Mouse (Mus musculus) liver, embryonic 11.5 days (tissue): Measurements from ENCODE around the gene Rex1bd. TPM values are rescaled to one million over a fixed set of nuclear protein-coding genes. Genes with fewer than 3 reads are reported as not detected.

ENCODE experiments used
- ATAC-seq: fragments of 200-750 bp; cut with Nextera tagmentation; replicated peaks from 2 replicates; pipeline ENCODE4 v1.8.0; 2017; ENCODE audit warnings: moderate number of reproducible peaks, mild to moderate bottlenecking, moderate TSS enrichment, moderate library complexity; ENCODE audit not compliant: low FRiP score
- DNase-seq: peaks from one replicate; pipeline ENCODE4 v3.0.0-alpha.2; 2017; ENCODE audit warnings: low spot score
- H3K27ac ChIP-seq: fragments of 300-500 bp; sonication (generic); 2 replicates; pipeline ENCODE4 v1.5.1; 2014; ENCODE audit warnings: mild to moderate bottlenecking, low read depth, low read length, control low read depth
- H3K27me3 ChIP-seq: fragments of 300-500 bp; sonication (generic); replicated peaks from 2 replicates; pipeline ENCODE4 v1.6.1; 2014; ENCODE audit warnings: low read length, mixed read lengths; ENCODE audit not compliant: control insufficient read depth, insufficient read depth
- H3K36me3 ChIP-seq: fragments of 300-500 bp; sonication (generic); 2 replicates; pipeline ENCODE4 v1.6.1; 2014; ENCODE audit warnings: mild to moderate bottlenecking, low read length, moderate library complexity, mixed read lengths; ENCODE audit not compliant: control insufficient read depth, insufficient read depth
- H3K4me1 ChIP-seq: fragments of 300-500 bp; sonication (generic); replicated peaks from 2 replicates; pipeline ENCODE4 v1.6.1; 2014; ENCODE audit warnings: low read length, mixed read lengths; ENCODE audit not compliant: control insufficient read depth, insufficient read depth
- H3K4me2 ChIP-seq: fragments of 300-500 bp; sonication (generic); 2 replicates; pipeline ENCODE4 v1.6.1; 2014; ENCODE audit warnings: mild to moderate bottlenecking, control low read depth, moderate library complexity
- H3K4me3 ChIP-seq: fragments of 300-500 bp; sonication (generic); 2 replicates; pipeline ENCODE4 v1.5.1; 2014; ENCODE audit warnings: low read depth, low read length, control low read depth
- H3K9ac ChIP-seq: fragments of 300-500 bp; sonication (generic); 2 replicates; pipeline ENCODE4 v1.6.1; 2014; ENCODE audit warnings: low read depth, low read length, control low read depth
- H3K9me3 ChIP-seq: fragments of 300-500 bp; sonication (generic); 2 replicates; pipeline ENCODE4 v1.6.1; 2016; ENCODE audit warnings: low read length, inconsistent platforms, mixed read lengths; ENCODE audit not compliant: control insufficient read depth
- WGBS: fragments of 180-500 bp; shearing (Covaris S2); extraction: QIAGEN DNeasy Blood & Tissue Kit; methylation state at CpG from one replicate; pipeline ENCODE4 v1.1.7; 2014; 5-methylcytosine and 5-hydroxymethylcytosine counted together
- polyA plus RNA-seq: library from polyadenylated mRNA; unstranded; fragments of >200 nt; fragmentation: Nextera tagmentation; extraction: Ambion mirVana; gene quantifications from 2 replicates; pipeline ENCODE4 v1.2.1, GENCODE M21; 2014

Rex1bd gene
- polyA plus RNA-seq, 1 experiment from 2014 or later, result 120 TPM

GRCm38 (mm10) chr8:70510228-70510915, 3.8 kb upstream of the Rex1bd start, which contains the start of gene Uba52:
Uba52 (minus strand) TSS chr8:70510801.
- Histone ChIP-seq H3K36me3 (peaks cover 35% of the 10 kb centered on the region), H3K9me3 (no peaks in the 10 kb centered on the region), H3K4me3 (peak within 1 kb of the TSS; percentile 99), H3K4me2 (peak within 1 kb of the TSS; percentile 85), H3K27me3 (no peaks in the 10 kb centered on the region), H3K9ac (peak within 1 kb of the TSS; percentile 100), H3K27ac (peak within 1 kb of the TSS; percentile 97), H3K4me1 (peaks cover 27% of the 10 kb centered on the region)
- ATAC-seq (peak; percentile 73), DNase-seq (peak; percentile 95)
- WGBS, result 1% methylated on average over 74 of the region's 74 CpGs

GRCm38 (mm10) chr8:70509281-70509952, 2.9 kb upstream of the Rex1bd start:
- peak overlapping the region; percentile 97 for H3K27ac ChIP-seq
- peaks cover 27% of the 10 kb centered on the region for H3K4me1 ChIP-seq
- H3K9me3 ChIP-seq, result no peaks in the 10 kb centered on the region
- H3K4me3 ChIP-seq, result peak overlapping the region; percentile 99
- DNase-seq (peak; percentile 39), ATAC-seq (no peak)
- H3K27me3 ChIP-seq, result no peaks in the 10 kb centered on the region
- peak overlapping the region; percentile 85 for H3K4me2 ChIP-seq
- peak overlapping the region; percentile 100 for H3K9ac ChIP-seq
- WGBS, result 4% methylated on average over 25 of the region's 25 CpGs
- H3K36me3 ChIP-seq, result peaks cover 32% of the 10 kb centered on the region

- Histone ChIP-seq H3K4me2 (peak overlapping the region; percentile 77), H3K27me3 (peaks cover 16% of the 10 kb centered on the region), H3K9ac (0 out of 2 replicates have a peak overlapping the region, but pooled peaks have one; percentile 91), H3K27ac (peak overlapping the region; percentile 95), H3K9me3 (no peaks in the 10 kb centered on the region), H3K36me3 (peaks cover 22% of the 10 kb centered on the region), H3K4me1 (peaks cover 35% of the 10 kb centered on the region), H3K4me3 (peak overlapping the region; percentile 73)
- no peak for ATAC-seq
- 56% methylated on average over 5 of the region's 5 CpGs for WGBS
- no peak for DNase-seq
Observed at GRCm38 (mm10) chr8:70507027-70507393, 458 bp upstream of the Rex1bd start.

GRCm38 (mm10) chr8:70505698-70506327, 739 bp downstream of the Rex1bd start:
- Histone ChIP-seq H3K36me3 (peaks cover 20% of the 10 kb centered on the region), H3K9me3 (no peaks in the 10 kb centered on the region), H3K4me1 (peaks cover 39% of the 10 kb centered on the region), H3K27ac (peak overlapping the region; percentile 95; the same call in 1 of the 2 replicates), H3K4me3 (peak overlapping the region; percentile 73), H3K27me3 (peaks cover 27% of the 10 kb centered on the region), H3K9ac (peak overlapping the region; percentile 91), H3K4me2 (peak overlapping the region; percentile 77)
- ATAC-seq, result peak; percentile 26
- WGBS, result 39% methylated on average over 32 of the region's 32 CpGs
- DNase-seq, result no peak

- ATAC-seq, result no peak
- H3K4me2 ChIP-seq, result no peak overlapping the region
Observed at GRCm38 (mm10) chr8:70504851-70505250, 1.7 kb downstream of the Rex1bd start.

GRCm38 (mm10) chr8:70504291-70504716, 2.2 kb downstream of the Rex1bd start:
- DNase-seq (no peak), ATAC-seq (no peak)
- peaks cover 20% of the 10 kb centered on the region for H3K36me3 ChIP-seq
- no peak overlapping the region for H3K9ac ChIP-seq
- no peak overlapping the region for H3K4me2 ChIP-seq
- WGBS, result 77% methylated on average over 16 of the region's 16 CpGs
- no peak overlapping the region for H3K27ac ChIP-seq
- H3K4me1 ChIP-seq, result peaks cover 52% of the 10 kb centered on the region
- peaks cover 39% of the 10 kb centered on the region for H3K27me3 ChIP-seq
- H3K4me3 ChIP-seq, result no peak overlapping the region
- H3K9me3 ChIP-seq, result no peaks in the 10 kb centered on the region

More at GRCm38 (mm10) chr8:70504851-70505250, 1.7 kb downstream of the Rex1bd start:
- peak; percentile 75 for DNase-seq
- peaks cover 20% of the 10 kb centered on the region for H3K36me3 ChIP-seq
- H3K9me3 ChIP-seq, result no peaks in the 10 kb centered on the region
- no peak overlapping the region for H3K27ac ChIP-seq
- peaks cover 47% of the 10 kb centered on the region for H3K4me1 ChIP-seq
- H3K27me3 ChIP-seq, result peaks cover 35% of the 10 kb centered on the region
- WGBS, result 69% methylated on average over 3 of the region's 3 CpGs
- no peak overlapping the region for H3K9ac ChIP-seq
- H3K4me3 ChIP-seq, result no peak overlapping the region

GRCm38 (mm10) chr8:70503062-70503750, 3.3 kb downstream of the Rex1bd start:
- H3K4me3 ChIP-seq, result no peak overlapping the region; the same call in 1 of the 2 replicates
- H3K4me1 ChIP-seq, result peaks cover 50% of the 10 kb centered on the region
- WGBS, result 17% methylated on average over 46 of the region's 46 CpGs
- peaks cover 50% of the 10 kb centered on the region for H3K27me3 ChIP-seq
- DNase-seq, result peak; percentile 83
- no peak for ATAC-seq
- no peaks in the 10 kb centered on the region for H3K9me3 ChIP-seq
- peaks cover 10% of the 10 kb centered on the region for H3K36me3 ChIP-seq
- no peak overlapping the region for H3K27ac ChIP-seq
- no peak overlapping the region for H3K9ac ChIP-seq
- peak overlapping the region; percentile 82 for H3K4me2 ChIP-seq

- H3K27me3 ChIP-seq, result peaks cover 57% of the 10 kb centered on the region
- H3K9ac ChIP-seq, result no peak overlapping the region; the same call in 1 of the 2 replicates
- peaks cover 4% of the 10 kb centered on the region for H3K36me3 ChIP-seq
- DNase-seq, result no peak
- WGBS, result 26% methylated on average over 12 of the region's 12 CpGs
- no peak overlapping the region for H3K27ac ChIP-seq
- H3K4me3 ChIP-seq, result peak overlapping the region; percentile 30; the same call in 1 of the 2 replicates
- H3K4me1 ChIP-seq, result peaks cover 46% of the 10 kb centered on the region
- no peaks in the 10 kb centered on the region for H3K9me3 ChIP-seq
- H3K4me2 ChIP-seq, result peak overlapping the region; percentile 82
- no peak for ATAC-seq
Observed at GRCm38 (mm10) chr8:70502540-70502939, 4.0 kb downstream of the Rex1bd start.
